ENCODE assay signal across 8 mouse cellular contexts in the genomic region with DNA sequence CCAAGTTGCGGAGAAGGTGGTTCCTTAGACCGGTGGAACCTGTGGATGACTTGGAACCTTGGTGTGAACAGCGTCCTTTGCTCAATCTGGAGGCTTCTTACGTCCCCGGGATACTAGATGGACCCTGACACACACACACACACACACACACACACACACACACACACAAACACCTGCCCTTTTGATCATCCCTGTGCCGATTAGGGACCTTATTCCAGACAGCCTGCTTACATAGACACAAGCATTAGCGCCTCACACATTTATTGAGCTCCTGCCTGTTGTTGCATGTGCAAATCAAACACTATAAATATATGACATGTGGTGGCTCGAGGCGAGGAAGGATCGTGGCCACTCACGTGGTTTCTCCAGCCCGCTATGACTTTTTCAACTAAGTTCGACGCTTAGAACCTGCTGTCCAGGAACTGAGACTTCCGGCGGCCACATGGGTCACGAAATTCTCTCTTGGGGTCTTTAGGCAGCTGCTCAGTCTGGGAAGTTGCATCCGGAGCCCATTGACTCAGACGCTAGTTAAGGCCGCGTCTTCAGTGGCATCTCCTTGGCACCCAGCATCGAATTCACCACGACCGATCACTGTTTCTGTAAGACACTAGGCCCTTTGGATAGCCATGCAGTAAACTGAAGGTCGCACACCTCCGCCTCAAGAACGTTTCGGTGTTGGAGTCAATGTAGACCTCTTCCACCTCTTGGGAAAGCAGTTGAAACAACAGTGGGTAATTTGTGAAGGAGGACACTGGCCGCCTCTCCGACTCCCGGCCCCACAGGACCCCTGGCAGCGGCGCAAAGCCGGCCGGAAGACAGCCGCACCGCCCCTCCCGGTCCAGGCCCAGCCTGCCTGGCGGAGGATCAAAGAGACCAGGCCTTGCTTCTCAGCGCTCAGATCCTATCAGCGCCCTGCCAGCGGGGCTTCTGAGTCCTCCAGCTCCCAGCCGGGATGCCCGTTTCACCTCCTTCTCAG. TPM values are rescaled to one million over a fixed set of nuclear protein-coding genes. Genes with fewer than 3 reads are reported as not detected.
DNase-seq lines count a peak whose midpoint lies in the region; ATAC-seq and TF ChIP-seq lines count a peak whose summit lies in the region.

No protein-coding gene starts in this region.

- H3K4me2 ChIP-seq in heart, postnatal 0 days (ENCODE audit: low read depth, low read length) = peak overlapping the region; percentile 93

- no peak for ATAC-seq in heart, postnatal 0 days (ENCODE audit: insufficient read depth, low read depth)

- peak overlapping the region; percentile 8; the same call in 1 of the 2 replicates for H3K4me3 ChIP-seq in embryonic fibroblast, embryonic 13.5 days (ENCODE audit: insufficient read depth, low read length)
- peak overlapping the region; percentile 62 for H3K4me3 ChIP-seq in heart, postnatal 0 days (ENCODE audit: low read depth, low read length)

- WGBS in heart, postnatal 0 days = 14% methylated on average over 44 of the region's 44 CpGs

- no peaks in the 10 kb centered on the region for H3K4me1 ChIP-seq in embryonic fibroblast, embryonic 13.5 days (ENCODE audit: control insufficient read depth, insufficient read depth, low read length)
- H3K4me1 ChIP-seq in heart, postnatal 0 days (ENCODE audit: control insufficient read depth, insufficient read depth) = peaks cover 13% of the 10 kb centered on the region

- no peaks in the 10 kb centered on the region for H3K36me3 ChIP-seq in heart, postnatal 0 days (replicated peaks; ENCODE audit: control insufficient read depth, insufficient read depth, low read length)

- H3K9me3 ChIP-seq in heart, postnatal 0 days (replicated peaks; ENCODE audit: control insufficient read depth, low read length) = no peaks in the 10 kb centered on the region

- peaks cover 25% of the 10 kb centered on the region; the same call in 1 of the 2 replicates for H3K27me3 ChIP-seq in heart, postnatal 0 days (ENCODE audit: control insufficient read depth, insufficient read depth, low read length)

- no peak for TF ChIP-seq POLR2A in embryonic fibroblast, embryonic 13.5 days (IDR thresholded peaks at IDR 0.05; ENCODE audit: low read depth, low read length)

- no peak overlapping the region for H3K9ac ChIP-seq in heart, postnatal 0 days (replicated peaks; ENCODE audit: low read depth, low read length)

- peak; percentile 74 for DNase-seq in CD4-positive, CD25-positive, alpha-beta regulatory T cell, adult 2 months (ENCODE audit: low read depth, low spot score)
- DNase-seq in R1 (ENCODE audit: low read depth, low spot score) = peak; percentile 29
- peak; percentile 30 for DNase-seq in heart, postnatal 0 days (ENCODE audit: low spot score)
- DNase-seq in kidney, postnatal 10 days = peak; percentile 90
- DNase-seq in lung, postnatal 25 days (ENCODE audit: low spot score) = peak; percentile 84
- DNase-seq in right cerebral cortex, postnatal 4 days = peak; percentile 52
- DNase-seq in frontal cortex, postnatal 25 days (ENCODE audit: low spot score in 2 of 2) = no peak

- H3K27ac ChIP-seq in embryonic fibroblast, embryonic 13.5 days (ENCODE audit: insufficient read depth, low read length) = no peak overlapping the region
- H3K27ac ChIP-seq in heart, postnatal 0 days (ENCODE audit: low read depth) = no peak overlapping the region

- no peak for TF ChIP-seq EP300 in heart, postnatal 0 days (IDR thresholded peaks at IDR 0.05; ENCODE audit: low read depth)

- TF ChIP-seq CTCF in embryonic fibroblast, embryonic 13.5 days (IDR thresholded peaks at IDR 0.05; ENCODE audit: borderline replicate concordance, insufficient read depth, low read length) = no peak
- no peak for TF ChIP-seq CTCF in heart, postnatal 0 days (IDR thresholded peaks at IDR 0.05; ENCODE audit: low read depth)

RNA-seq across cellular contexts. Expression of a gene that starts 1.1 kb away (rescaled TPM):
- 2.1 and 2.4 TPM in 2 replicates for polyA plus RNA-seq in embryonic fibroblast, embryonic 13.5 days (2011; ENCODE audit: insufficient read length, low read depth, missing spikeins)
- 0.15 and 5.2 TPM in 2 replicates for total RNA-seq in heart, postnatal 0 days (2014; rRNA removed; ENCODE audit: low replicate concordance)
- polyA plus RNA-seq in heart, postnatal 0 days (2015; fragmentation: Nextera tagmentation; extraction: Ambion mirVana) = 0.88 and 1.1 TPM in 2 replicates

RNA-seq across cellular contexts. Expression of a gene that starts 52.1 kb away (rescaled TPM):
- 311 TPM in 2 replicates for polyA plus RNA-seq in embryonic fibroblast, embryonic 13.5 days (2011; ENCODE audit: insufficient read length, low read depth, missing spikeins)
- total RNA-seq in heart, postnatal 0 days (2014; rRNA removed; ENCODE audit: low replicate concordance) = 158 and 163 TPM in 2 replicates
- 492 and 524 TPM in 2 replicates for polyA plus RNA-seq in heart, postnatal 0 days (2015; fragmentation: Nextera tagmentation; extraction: Ambion mirVana)

Comparison
In these comparisons a context has a peak if more than half of its experiments do, and no peak if none do; other contexts are left out.
1. DNase-seq: peak in CD4-positive, CD25-positive, alpha-beta regulatory T cell, adult 2 months (single experiment), R1 (single experiment), heart, postnatal 0 days (single experiment), kidney, postnatal 10 days (single experiment), lung, postnatal 25 days (single experiment) and right cerebral cortex, postnatal 4 days (single experiment); none in frontal cortex, postnatal 25 days (0 of 2).